Mouse (Mus musculus) heart, postnatal 25 days (tissue): ENCODE measurements at regions not wholly inside any gene's neighbourhood (a gene's known extent, or its start where the extent isn't known, plus 50 kb on each side); places are given as distances from the start of the nearest gene placed in this dataset.

Experiments
- DNase-seq: peaks from one replicate; pipeline ENCODE4 v3.0.0; 2022; ENCODE audit warnings: low spot score
- intact Hi-C: fragments of 180-260 bp; cut with DNase I; formaldehyde crosslinking; loops from one replicate; pipeline ENCODE4 v1.15.1; 2025

DNA sequence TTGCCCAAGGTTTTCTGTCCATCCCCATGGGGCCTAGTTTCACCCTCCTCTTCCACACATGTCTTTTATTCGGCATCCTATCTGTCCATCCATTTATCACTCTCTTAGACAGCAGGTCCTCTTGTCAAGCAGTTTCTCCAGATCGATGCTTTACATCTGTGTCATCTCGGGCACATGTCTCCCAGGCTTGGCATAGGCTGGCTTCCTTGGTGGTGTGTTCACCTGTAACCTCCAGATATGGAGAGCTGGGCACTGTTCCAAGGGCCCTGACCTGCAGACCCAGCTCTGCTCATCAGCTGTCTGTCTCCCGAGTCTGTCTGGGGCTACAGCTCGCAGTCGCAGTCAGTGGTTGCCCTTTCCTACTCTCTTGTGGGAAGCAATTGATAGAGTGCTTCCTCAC is 128.2 kb upstream of the Podxl start:
- intact Hi-C loops, result no loop called here

GRCm38 (mm10) chr6:31680101-31680500 is 116.3 kb upstream of the Podxl start:
- intact Hi-C loops, result no loop called here
- no peak for DNase-seq

More for the DNA sequence above, 128.2 kb upstream of the Podxl start:
- DNase-seq, result no peak

GRCm38 (mm10) chr6:31665671-31666486 is 102.1 kb upstream of the Podxl start:
- intact Hi-C loops, result loop anchor here (2.0 to 10.0 kb wide), 2 partner anchors 175 to 269 kb away; no protein-coding TSS in a partner anchor
- DNase-seq, result no peak

DNA sequence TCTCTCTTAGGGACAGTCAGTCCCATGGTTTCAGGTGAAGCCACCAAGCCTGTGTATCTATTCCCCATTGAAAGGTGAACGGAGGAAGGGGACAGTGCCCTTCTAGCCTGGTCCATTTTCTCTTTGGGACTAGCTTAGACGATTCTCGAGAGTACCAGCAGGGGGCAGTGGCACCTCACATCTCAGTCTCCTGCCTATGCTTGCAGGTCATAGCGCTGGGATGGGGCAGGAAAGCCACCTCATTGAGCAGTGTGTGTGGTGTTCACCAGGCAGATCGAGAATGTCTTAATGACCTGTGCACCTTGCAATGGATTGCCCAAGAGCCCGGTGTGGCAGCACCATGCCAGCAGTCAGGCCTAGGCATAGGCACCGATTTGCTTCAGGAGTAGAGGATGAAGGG is 100.7 kb upstream of the Podxl start:
- no peak for DNase-seq
- intact Hi-C loops, result loop anchor here (2.0 to 10.0 kb wide), 3 partner anchors 176 to 928 kb away; no protein-coding TSS in a partner anchor

GRCm38 (mm10) chr6:31660778-31661177 is 97.0 kb upstream of the Podxl start:
- no peak for DNase-seq
- intact Hi-C loops, result loop anchor here (2.0 to 10.0 kb wide), 3 partner anchors 274 to 932 kb away; no protein-coding TSS in a partner anchor

- intact Hi-C loops, result loop anchor here (2.0 to 10.0 kb wide), 3 partner anchors 275 to 932 kb away; no protein-coding TSS in a partner anchor
- DNase-seq, result no peak
These were observed 96.1 kb upstream of the Podxl start for GRCm38 (mm10) chr6:31659901-31660300.

DNA sequence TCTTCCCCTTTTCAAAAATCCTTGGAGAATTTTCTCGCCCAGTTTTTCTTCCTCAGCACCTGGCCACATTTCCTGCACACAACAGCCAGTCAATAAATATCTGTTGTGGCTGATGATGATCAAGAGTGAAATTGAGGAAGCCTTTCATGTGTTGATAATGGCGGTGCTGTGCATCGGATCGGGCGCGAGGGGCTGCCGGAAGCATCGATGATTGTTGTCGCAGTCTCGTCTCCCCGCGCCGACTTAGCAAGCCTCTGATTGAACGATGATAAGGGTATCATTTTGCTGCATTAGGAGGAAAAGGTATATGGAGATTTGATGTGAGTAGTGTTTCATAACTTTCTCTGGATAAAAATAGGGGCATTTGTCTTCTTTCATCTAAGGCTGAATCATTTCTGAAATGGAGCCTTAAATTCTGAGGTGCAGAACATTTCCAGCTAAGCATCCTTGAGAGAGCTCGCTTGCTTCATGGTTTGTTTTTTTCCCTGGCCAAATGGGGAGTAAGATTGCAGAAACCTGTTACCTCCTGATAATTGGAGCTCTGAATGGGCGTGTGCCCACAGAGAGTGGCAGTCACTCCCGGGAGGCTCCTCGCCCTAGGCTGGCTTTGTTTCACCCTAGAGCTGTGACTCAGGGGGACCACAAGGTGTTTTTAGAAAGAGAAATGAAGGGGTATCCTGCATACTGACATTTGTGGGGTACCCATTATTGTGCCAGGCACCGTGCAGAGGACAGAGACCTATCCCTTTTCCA is 94.8 kb upstream of the Podxl start:
- DNase-seq, result no peak
- intact Hi-C loops, result no loop called here

DNA sequence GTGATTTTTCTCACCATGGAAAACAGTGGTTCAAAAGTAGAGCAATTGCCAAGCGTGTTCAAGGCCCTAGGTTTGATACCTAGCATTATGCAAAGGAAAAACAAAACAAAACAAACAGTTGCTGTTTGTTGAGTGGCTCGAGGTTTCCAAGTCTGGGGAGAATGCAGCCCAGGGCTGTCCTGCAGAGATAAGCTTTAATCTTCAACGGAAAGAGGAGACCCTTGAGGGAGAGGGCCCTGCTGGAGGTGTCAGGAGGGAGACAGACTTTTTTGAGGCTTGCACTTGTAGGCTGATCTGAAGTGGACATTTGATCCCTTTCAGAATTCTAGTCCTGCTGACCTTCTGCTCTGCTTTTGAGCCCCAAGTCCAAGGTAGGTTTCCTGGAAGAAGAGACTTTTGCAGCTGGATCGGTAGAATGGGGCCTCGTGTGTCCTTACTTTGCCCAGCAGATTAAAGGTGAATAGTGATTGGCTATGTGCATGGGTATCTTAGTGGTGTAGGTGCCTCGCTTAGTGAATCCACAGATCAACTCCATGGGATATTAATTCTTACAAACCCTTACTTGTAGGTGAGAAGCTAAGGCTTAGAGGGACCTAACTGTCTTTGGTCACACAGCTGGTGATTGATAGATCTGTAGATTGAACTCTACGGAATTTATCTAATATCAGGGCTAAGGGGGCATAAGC is 87.2 kb upstream of the Podxl start:
- no peak for DNase-seq
- intact Hi-C loops, result no loop called here

DNA sequence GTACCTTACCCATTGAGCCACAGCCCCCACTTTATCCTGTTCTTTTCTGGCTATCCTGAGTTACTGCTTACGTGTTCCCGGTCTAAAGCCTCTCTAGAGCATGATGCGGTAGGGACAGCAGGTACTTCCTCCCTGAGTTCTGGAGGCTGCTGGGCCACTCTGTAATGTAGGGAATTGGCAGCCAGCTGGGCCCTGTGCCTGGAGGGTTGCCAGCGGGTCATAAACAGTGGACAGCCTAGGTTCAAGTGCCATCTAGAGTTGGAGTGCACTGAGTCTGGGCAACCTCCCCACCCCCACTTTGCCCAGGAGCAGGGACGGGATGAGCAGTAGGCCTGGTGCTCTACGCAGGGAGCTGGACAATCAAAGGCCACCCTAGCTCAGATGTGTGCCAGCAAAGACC is 81.5 kb upstream of the Podxl start:
- intact Hi-C loops, result loop anchor here (10.0 kb wide), 1 partner anchor 330 kb away; no protein-coding TSS in a partner anchor
- DNase-seq, result no peak

- no peak for DNase-seq
- intact Hi-C loops, result loop anchor here (10.0 kb wide), 1 partner anchor 330 kb away; no protein-coding TSS in a partner anchor
These were observed 80.7 kb upstream of the Podxl start for GRCm38 (mm10) chr6:31644504-31644903.

GRCm38 (mm10) chr6:31642451-31642942 is 78.7 kb upstream of the Podxl start:
- DNase-seq, result peak; percentile 82
- intact Hi-C loops, result loop anchor here (10.0 kb wide), 1 partner anchor 328 kb away; no protein-coding TSS in a partner anchor

- DNase-seq, result no peak
- intact Hi-C loops, result loop anchor here (10.0 kb wide), 1 partner anchor 326 kb away; no protein-coding TSS in a partner anchor
These were observed 77.0 kb upstream of the Podxl start for GRCm38 (mm10) chr6:31640745-31641144.

- peak; percentile 52 for DNase-seq
- intact Hi-C loops, result loop anchor here (1.0 to 5.0 kb wide), 3 partner anchors 47 to 111 kb away; partner anchors contain the start of gene Podxl
These were observed 75.7 kb upstream of the Podxl start for GRCm38 (mm10) chr6:31639460-31639859.

- no peak for DNase-seq
- intact Hi-C loops, result loop anchor here (1.0 to 5.0 kb wide), 3 partner anchors 46 to 110 kb away; partner anchors contain the start of gene Podxl
These were observed 74.8 kb upstream of the Podxl start for GRCm38 (mm10) chr6:31638434-31639220.

GRCm38 (mm10) chr6:31637371-31638052 is 73.7 kb upstream of the Podxl start:
- intact Hi-C loops, result loop anchor here (2.0 to 5.0 kb wide), 2 partner anchors 45 to 75 kb away; partner anchors contain the start of gene Podxl
- DNase-seq, result no peak

GRCm38 (mm10) chr6:31636954-31637353 is 73.2 kb upstream of the Podxl start:
- no peak for DNase-seq
- intact Hi-C loops, result loop anchor here (5.0 kb wide), 1 partner anchor 45 kb away; no protein-coding TSS in a partner anchor

DNA sequence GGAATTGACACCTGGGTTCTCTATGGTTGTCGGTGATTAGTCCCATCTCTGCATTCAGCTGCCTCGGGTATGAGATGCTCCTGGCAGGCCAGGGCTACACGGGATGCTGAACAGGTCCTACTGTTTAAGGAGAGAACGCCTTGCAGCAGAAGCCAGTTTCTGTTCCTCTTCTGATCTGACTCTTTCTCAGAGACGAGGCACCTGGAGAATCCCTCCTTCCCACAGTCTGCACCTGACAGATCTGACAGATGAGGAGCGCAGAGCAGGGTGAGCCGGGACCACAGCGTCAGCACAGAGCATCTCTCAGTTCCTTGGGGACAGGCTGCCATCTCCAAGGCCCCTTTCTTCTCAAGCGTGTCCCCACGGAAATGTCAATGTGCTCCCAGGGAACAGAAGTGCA is 68.7 kb upstream of the Podxl start:
- no peak for DNase-seq
- intact Hi-C loops, result no loop called here

GRCm38 (mm10) chr6:31630009-31630408 is 66.2 kb upstream of the Podxl start:
- intact Hi-C loops, result no loop called here
- DNase-seq, result no peak
